Mouse (Mus musculus): ENCODE data around the gene Nsun5. TPM values are rescaled to one million over a fixed set of nuclear protein-coding genes. Genes with fewer than 3 reads are reported as not detected.

Nsun5 gene
- 26.5 and 29.1 TPM in 2 replicates for polyA plus RNA-seq (2012)

- TF ChIP-seq GATA1 (IDR thresholded peaks at IDR 0.05; ENCODE audit: low read length), result no peak
Measured at GRCm38 (mm10) chr5:135369787-135370654, at the start of gene Nsun5. Gene Nsun5, plus strand, starts transcription at chr5:135369953.

- no peak for TF ChIP-seq GATA1 (IDR thresholded peaks at IDR 0.05; ENCODE audit: low read length)
Measured at GRCm38 (mm10) chr5:135322197-135322596, 47.6 kb upstream of the Nsun5 start.

DNA sequence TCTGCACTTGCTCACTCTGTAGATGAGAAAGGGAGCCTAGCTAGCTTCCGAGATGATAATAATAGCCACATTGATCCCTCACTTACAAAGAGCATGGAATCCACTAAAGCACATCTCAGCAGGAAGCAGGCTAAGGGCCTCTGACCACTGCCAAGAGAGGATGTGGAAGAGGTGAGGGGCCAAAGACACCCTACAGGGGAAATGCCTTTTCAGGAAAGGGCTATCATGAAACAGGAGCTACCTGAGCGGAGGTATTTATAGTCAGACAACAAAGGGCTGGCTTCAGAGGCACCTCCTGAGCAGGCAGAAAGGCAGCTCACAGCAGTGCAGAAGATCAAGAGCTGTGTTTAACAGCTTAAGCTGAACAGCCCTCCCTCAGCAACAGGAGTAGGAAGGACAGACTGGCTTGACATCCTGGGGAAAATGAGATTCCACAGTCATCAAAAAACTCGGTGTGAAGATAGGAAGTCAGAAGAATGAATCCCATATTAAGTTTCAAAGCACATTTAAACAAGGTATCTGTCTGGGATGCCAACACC lies 43.6 kb upstream of the Nsun5 start:
- no peak for TF ChIP-seq GATA1 (IDR thresholded peaks at IDR 0.05; ENCODE audit: low read length)

DNA sequence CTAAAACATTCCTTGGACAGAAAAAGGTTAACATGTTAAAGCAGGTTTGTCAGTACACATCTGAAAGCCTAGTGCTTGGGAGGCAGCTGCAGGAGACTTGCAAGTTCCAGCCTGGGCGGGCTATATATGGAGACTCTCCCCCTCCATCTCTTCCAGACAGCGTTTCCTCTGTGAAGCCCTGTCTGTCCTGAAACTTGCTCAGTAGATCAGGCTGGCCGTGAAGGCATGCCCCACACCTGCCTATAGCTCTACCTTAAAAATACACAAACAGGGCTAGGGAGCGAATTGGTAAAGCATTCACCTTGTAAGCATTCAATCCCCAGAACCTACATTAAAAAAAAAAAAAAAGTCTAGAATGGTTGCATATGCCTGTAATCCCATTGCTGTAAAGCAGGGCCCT lies 40.3 kb upstream of the Nsun5 start:
- no peak for TF ChIP-seq GATA1 (IDR thresholded peaks at IDR 0.05; ENCODE audit: low read length)

DNA sequence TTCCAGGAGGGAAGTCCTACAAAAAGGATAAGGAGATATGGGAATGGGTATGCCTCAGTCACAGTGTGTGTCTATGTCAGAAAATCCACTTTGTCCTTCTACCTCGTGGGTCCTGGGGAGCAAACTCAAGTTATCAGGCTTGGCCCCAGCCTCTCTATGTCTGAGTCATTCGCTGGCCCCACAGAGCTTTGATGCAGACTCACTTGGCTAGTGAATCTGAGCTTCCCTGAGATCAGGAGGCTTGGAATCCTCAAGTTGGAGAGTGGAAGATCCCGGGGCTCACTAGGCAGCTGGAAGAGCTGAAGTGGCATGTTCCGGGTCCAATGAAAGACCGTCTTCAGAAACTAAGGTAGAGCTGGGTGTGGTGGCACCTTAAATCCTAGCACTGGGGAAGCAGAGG lies 39.6 kb upstream of the Nsun5 start:
- no peak for TF ChIP-seq GATA1 (IDR thresholded peaks at IDR 0.05; ENCODE audit: low read length)

DNA sequence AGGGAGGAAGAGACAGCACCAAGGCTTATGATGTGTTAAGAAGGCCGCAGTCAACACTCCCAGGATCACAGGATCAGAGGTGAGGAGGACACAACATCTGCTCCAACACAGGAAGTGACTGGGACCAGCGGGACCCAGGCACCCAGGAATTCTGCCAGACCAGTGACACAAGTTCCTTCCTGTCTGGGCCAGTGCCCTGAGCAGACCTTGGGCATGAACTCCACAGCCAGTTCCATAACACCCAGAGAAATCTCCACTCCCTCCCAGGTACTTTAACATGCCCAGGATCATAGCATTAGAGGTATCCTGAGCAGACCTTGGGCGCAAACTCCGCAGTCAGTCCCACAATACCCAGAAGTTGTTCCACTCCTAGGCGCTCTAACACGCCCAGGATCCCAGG lies 38.6 kb upstream of the Nsun5 start:
- no peak for TF ChIP-seq GATA1 (IDR thresholded peaks at IDR 0.05; ENCODE audit: low read length)

DNA sequence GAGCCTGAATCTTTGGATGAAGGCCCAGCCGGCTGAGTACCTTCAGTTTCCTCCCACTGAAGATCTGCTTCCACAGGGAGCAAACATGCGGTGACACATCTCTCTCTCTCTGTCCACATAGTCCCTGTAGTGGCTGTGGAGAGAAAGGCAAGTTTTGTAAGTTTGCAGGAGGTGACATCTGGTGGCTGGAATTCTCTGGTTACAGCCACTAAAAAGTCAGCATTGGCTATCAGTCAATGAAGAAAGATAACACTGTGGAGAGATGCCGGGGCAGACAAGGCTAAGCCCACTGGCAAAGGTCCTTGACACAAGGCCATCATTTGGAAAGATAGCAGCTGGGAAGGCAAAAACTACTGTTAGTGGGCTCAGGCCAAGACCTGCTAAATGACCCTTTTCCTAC lies 32.2 kb upstream of the Nsun5 start:
- no peak for TF ChIP-seq GATA1 (IDR thresholded peaks at IDR 0.05; ENCODE audit: low read length)

DNA sequence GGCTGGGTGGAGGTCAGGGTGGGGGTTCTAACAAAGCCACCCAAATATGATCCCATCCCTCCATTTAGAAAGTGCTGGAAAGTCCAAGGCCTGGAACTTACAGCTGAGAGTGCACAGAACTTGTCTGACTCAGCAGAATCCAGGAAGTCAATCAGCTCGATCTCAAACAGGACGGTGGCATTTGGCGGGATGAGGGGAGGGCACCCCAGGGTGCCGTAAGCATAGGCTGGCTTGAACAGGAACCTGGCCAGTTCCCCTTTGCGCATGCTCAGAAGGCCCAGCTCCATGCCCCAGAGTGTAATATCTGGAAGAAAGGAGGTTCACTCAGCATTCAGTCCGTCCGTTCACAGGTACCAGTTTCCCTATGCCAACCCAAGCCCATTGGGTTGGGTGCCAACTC lies 23.8 kb upstream of the Nsun5 start:
- no peak for TF ChIP-seq GATA1 (IDR thresholded peaks at IDR 0.05; ENCODE audit: low read length)

DNA sequence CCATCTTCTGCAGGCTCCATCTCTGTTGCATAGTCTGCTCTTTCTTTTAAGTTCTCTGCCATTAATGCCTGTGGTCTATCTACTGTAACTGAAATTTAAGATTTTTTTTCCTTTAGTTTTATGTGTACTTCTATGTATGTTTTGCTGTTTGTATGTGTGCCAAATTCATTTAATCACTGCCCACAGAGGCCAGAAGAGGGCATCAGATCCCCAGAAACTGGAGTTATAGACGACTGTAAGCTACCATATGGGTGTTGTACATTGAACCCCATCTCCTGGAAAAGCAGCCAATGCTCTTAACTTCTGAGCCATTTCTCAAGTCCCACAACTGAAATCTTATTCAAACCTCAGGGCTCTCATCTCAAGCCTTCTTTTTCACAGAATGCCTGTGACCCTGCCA lies 23.3 kb upstream of the Nsun5 start:
- no peak for TF ChIP-seq GATA1 (IDR thresholded peaks at IDR 0.05; ENCODE audit: low read length)

DNA sequence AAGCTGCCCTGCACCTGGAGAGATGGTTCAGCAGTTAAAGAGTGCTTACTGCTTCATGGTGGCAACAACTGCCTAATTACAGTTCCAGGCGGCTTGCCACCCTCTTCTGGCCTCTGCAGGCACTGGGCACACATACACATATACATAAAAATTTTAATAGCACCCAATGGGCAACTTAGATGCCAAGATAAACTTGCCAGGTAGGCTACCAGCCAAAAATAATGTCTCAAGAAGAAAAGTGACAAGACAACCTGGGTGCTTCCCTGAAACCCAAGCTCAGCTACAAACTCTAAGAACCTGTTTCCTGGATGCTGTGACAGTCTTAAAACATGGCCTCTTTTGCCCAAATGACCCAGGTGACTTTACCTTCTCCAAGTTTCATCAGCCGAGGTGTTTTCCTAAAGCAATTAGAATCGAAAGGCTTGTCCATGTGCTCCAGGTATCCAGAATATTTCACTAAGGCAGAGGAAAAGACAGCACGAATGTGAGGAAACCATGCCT lies 22.2 kb upstream of the Nsun5 start:
- no peak for TF ChIP-seq GATA1 (IDR thresholded peaks at IDR 0.05; ENCODE audit: low read length)

- no peak for TF ChIP-seq GATA1 (IDR thresholded peaks at IDR 0.05; ENCODE audit: low read length)
Measured at GRCm38 (mm10) chr5:135349862-135350261, 19.9 kb upstream of the Nsun5 start, which contains the start of gene Fkbp6. Gene Fkbp6, minus strand, starts transcription at chr5:135350044.

DNA sequence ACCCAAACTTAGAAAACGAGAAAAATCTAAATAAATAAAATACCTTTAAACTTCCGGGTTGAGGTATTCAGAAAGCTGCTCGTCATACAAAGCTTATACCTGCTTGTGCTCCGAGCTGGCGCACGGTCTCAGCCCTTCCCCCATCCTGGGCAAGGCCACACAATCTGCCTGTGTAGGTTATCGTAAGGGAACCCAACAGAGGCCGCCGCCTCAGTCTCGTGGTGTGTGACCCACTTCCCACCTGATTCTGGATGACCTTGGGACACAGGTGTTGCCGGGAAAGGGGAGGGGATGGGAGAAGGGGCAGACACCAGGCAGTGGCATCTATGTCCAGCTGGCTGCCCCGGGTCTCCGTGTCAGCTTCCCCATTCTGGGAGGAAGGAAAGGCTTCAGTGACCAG lies 18.1 kb upstream of the Nsun5 start:
- no peak for TF ChIP-seq GATA1 (IDR thresholded peaks at IDR 0.05; ENCODE audit: low read length)

DNA sequence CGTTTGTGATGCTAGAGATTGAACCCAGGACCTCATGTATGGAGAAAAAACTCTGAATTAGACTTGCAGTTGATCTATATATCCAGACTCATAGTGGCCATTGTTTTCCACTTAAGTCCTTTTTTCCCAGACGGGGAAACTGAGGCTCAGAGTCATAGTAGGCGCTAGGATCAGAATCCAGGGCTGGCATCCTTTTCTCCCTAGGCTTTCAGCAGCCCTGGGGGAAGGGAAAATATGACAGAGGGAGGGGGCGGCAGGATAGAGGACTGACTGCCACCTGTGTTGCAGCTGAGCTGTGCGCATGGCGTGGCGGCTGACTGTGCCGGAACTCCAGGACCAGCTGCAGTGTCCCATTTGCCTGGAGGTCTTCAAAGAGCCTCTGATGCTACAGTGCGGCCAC lies 16.8 kb upstream of the Nsun5 start, which contains the start of gene Trim50:
Gene Trim50 (plus strand): TSS at position 301 of the 400 bp plus-strand sequence.
- no peak for TF ChIP-seq GATA1 (IDR thresholded peaks at IDR 0.05; ENCODE audit: low read length)

DNA sequence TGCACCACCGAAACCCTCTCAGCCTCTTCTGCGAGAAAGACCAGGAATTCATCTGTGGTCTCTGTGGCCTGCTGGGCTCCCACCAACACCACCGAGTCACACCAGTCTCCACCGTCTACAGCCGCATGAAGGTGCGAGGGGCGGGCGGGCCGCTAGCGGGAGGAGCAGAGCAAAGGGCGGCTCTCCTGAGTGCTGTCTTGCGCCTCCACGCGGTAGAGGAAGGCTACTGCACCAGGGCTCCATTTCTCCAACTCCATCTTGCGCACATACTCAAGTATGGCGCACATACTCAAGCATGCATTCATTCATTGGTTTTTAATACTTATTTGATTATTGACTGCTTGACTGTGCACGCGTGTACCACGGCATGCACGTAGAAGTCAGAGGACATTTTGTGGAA lies 16.2 kb upstream of the Nsun5 start:
- no peak for TF ChIP-seq GATA1 (IDR thresholded peaks at IDR 0.05; ENCODE audit: low read length)

DNA sequence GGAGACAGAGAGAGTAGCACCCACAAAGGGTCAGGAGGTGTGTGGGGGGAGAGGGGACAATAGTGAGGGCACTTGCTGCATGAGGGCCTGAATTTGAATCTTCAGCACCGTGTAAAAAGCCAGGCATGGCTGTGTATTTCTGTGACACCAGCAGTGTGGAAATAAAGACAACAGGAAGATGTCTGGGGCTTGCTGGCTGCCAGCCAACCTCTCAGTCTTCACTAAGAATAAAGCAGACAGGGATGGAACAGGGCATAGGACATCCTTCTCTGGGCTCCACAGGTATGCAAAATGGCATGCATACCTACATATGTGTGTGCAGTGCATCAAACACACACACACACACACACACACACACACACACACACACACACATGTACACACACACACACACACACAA lies 13.7 kb upstream of the Nsun5 start:
- no peak for TF ChIP-seq GATA1 (IDR thresholded peaks at IDR 0.05; ENCODE audit: low read length)

DNA sequence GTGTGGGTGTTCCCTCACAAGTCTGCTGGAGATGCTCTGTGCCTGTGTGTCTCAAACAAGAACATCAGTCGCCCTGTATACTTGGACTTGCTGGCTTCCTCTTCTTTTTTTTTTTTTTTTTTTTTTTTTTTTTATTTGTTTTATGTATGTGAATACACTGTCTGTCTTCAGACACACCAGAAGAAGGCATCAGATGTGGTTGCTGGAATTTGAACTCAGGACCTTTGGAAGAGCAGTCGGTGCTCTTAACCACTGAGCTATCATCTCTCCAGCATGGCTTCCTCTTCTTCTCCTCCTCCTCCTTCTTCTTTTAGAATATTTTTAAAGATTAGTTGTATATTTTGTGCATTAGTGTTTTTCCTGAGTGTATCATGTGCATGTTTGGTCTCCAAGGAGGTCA lies 12.2 kb upstream of the Nsun5 start:
- TF ChIP-seq GATA1 (IDR thresholded peaks at IDR 0.05; ENCODE audit: low read length), result no peak

GRCm38 (mm10) chr5:135359772-135360171 lies 10.0 kb upstream of the Nsun5 start:
- TF ChIP-seq GATA1 (IDR thresholded peaks at IDR 0.05; ENCODE audit: low read length), result no peak

Data from G1E-ER4 (cell line).